Mouse (Mus musculus) liver, adult 2 months (tissue): ENCODE data around the gene Spata2.

Source experiments
- CTCF ChIP-seq: fragments of 200-500 bp; IDR thresholded peaks from 2 replicates; pipeline ENCODE4 v1.5.1; 2011; ENCODE audit warnings: low read depth, low read length, control low read depth
- POLR2A ChIP-seq: fragments of 200-500 bp; IDR thresholded peaks from 2 replicates; pipeline ENCODE4 v1.6.1; 2011; ENCODE audit warnings: low read length, control low read depth; ENCODE audit not compliant: insufficient read depth; ENCODE audit errors: extremely low read depth

GRCm38 (mm10) chr2:167447207-167447606 is 45.5 kb downstream of the Spata2 start:
- no peak for TF ChIP-seq CTCF
- no peak for TF ChIP-seq POLR2A
